Mouse (Mus musculus): ENCODE data around the gene Olfr1263. TPM values are rescaled to one million over a fixed set of nuclear protein-coding genes. Genes with fewer than 3 reads are reported as not detected.

The Olfr1263 gene
- not detected for total RNA-seq (2021)
- long read RNA-seq, experiment 1: 0 reads
- long read RNA-seq, experiment 2: 0 reads

DNA sequence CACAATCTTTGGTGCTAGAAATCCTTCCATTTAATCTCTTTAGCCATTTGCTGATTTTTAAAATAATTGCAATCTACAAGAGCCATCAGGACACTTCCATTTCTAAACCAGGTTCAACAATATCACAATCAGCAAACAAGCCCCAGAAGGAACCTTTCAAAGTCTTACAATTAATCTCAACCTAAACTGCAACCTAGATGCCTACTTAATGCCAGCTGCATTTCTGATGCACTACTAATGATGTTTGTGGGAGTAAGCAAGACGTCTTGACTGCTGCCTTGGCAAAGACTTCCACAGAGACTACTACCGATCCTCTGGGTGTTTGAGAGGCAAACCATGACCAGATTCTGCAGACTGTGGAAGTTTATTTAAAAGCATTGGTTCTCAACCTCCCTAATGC lies at the start of gene Olfr1263:
TSS of gene Olfr1263 (plus strand) at position 301 of the 400 bp plus-strand sequence.
- DNase-seq: no peak
- intact Hi-C loops (cut with DNase I): no loop called here

DNA sequence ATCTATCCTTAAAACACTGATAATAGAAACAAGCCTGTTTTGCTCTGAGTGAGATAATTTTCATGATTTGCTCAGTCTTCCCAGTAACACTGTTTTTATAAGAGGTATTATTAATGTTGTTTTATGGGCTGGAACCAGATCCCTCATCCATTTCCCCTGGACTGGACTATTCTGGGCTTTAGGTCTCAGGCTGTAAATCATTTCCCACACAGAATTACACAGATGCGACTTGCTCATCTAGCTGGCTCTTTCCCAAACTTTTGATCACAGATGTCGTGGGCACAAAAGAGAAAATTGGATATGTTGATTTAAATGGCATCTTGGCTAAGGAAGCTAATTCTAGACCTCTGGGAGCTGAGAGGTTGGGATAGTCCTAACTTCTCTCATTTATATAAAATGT lies 37.7 kb upstream of the Olfr1263 start, which contains the start of gene Olfr1260:
TSS of gene Olfr1260 (plus strand) at position 157 of the 400 bp plus-strand sequence.
- DNase-seq: no peak
- intact Hi-C loops (cut with DNase I): no loop called here

DNA sequence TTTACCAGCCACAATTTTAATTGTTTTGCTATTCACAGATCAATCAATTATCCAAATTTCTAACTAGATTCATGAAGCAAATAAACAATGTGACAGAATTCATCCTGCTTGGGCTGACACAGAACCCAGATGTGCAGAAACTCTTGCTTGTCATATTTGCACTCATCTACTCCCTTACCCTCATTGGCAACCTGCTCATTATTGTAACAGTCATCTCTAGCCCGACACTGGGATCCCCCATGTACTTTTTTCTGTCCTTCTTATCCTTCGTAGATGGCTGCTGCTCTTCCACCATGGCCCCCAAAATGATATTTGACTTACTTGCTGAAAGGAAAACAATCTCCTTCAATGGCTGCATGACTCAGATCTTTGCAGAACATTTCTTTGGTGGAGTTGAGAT lies 34.2 kb upstream of the Olfr1263 start:
- intact Hi-C loops (cut with DNase I): no loop called here
- DNase-seq: no peak

DNA sequence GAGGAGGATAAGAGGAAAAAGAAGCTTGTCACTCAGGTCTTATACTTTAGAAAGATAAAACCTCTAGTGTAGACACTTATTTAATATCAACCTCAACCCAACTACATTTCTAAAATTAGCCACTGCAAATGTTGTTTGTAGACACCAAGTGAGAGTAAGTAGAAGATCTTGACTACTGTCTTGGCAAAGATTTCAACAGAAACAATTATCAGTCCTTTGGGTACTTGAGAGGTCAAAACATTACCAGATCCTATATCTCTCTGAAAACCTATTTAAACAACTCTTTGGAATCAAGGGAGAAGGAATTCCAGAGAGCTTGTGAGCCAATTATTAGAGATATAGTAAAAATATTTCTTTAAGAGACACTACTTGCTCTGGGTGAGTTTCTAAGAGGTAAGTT lies 21.0 kb upstream of the Olfr1263 start, which contains the start of gene Olfr1261:
TSS of gene Olfr1261 (plus strand) at position 301 of the 400 bp plus-strand sequence.
- DNase-seq: no peak
- intact Hi-C loops (cut with DNase I): no loop called here

DNA sequence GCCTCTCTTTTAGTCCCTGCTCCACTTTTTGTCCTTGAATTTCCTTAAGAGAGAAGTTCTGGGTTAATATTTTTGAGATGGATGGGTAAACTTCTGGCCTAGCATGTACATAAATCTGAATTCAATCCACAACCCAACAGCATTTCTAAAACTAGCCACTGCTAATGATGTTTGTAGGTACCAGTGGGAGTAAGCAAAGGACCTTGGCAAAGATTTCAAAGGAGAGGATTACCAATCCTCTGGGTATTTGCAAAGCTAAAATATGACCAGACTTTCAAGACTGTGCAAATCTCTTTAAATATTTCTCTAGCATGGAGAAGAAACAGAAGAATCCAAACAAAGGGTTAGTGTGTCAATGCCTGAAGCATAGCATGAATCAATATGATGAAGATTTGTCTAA lies 12.1 kb upstream of the Olfr1263 start, which contains the start of gene Olfr1262:
TSS of gene Olfr1262 (plus strand) at position 301 of the 400 bp plus-strand sequence.
- no peak for DNase-seq
- intact Hi-C loops (cut with DNase I): no loop called here

DNA sequence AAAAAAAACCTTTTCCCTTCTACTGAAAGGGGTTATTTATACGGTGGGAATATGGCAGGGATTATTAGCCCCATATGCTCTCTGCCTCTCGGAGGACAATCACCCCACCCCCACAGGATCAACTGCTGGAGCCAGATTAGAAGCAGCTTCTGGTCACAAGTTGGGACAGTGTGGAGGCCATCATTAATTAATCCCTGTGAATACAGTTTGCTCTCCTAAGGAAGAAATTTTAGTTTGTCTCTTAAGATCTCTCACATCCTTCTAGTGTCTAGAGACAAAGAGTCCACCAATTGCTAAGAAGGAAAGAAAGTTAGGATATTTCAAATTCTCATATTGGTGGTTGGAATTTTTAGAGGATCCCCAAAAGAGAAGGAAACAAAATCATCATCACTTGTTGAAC lies 13.5 kb downstream of the Olfr1263 start, which contains the start of gene Olfr1264:
TSS of gene Olfr1264 (minus strand) at position 101 of the 400 bp plus-strand sequence.
- no peak for DNase-seq
- intact Hi-C loops (cut with DNase I): no loop called here

DNA sequence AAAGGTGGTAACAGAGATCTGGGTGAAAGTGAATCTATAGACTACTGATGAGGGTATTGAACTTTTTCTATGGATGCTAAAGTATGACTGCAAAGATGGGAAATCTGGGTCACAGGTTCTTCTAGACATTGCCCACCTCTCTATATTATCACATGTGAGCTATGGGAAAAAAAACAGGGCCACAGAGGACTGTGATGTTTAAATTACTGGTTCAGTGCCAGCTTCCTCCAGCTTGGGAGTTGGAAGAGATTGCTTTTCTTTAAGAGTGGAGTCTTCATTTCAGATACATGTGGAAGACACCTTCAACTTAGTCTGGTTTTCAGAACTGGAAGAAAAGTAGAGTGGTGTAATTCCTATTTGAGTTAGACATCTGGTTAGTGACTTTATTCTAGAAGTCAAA lies 23.1 kb downstream of the Olfr1263 start, which contains the start of gene Olfr1265:
TSS of gene Olfr1265 (plus strand) at position 301 of the 400 bp plus-strand sequence.
- no peak for DNase-seq
- intact Hi-C loops (cut with DNase I): no loop called here

DNA sequence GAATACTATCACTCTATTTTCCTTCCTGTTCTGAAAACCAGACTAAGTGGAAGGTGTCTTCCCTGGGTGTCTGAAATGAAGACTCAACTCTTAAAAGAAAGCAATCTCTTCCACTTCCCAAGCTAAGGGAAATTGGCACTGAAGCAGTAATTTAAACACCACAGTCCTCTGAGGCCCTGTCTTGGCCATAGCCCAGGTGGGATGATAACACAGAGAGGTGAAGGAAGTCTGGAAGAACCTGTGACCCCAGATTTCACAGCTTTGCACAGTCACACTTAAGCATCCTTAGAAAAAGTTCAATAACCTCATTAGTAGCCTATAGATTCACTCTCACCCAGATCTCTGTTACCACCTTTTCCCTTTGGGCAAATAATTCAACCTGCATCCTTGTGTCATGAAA lies 51.6 kb downstream of the Olfr1263 start, which contains the start of gene Olfr140:
TSS of gene Olfr140 (minus strand) at position 101 of the 400 bp plus-strand sequence.
- intact Hi-C loops (cut with DNase I): no loop called here
- no peak for DNase-seq

Other genes starting within 250 kb of the Olfr1263 start
- gene Olfr1254, start 218.5 kb upstream of the Olfr1263 start, total RNA-seq (2021): not detected
- gene Olfr1255, start 200.1 kb upstream of the Olfr1263 start, total RNA-seq (2021): not detected
- not detected for gene Olfr1256, start 170.6 kb upstream of the Olfr1263 start, total RNA-seq (2021)
- not detected for gene Olfr48, start 163.9 kb upstream of the Olfr1263 start, total RNA-seq (2021)
- gene Olfr1257, start 133.7 kb upstream of the Olfr1263 start, total RNA-seq (2021): not detected
- gene Olfr1258, start 84.8 kb upstream of the Olfr1263 start, total RNA-seq (2021): not detected
- not detected for gene Olfr1259, start 63.5 kb upstream of the Olfr1263 start, total RNA-seq (2021)
- not detected for gene Olfr1260, start 37.8 kb upstream of the Olfr1263 start, total RNA-seq (2021)
- gene Olfr1261, start 20.9 kb upstream of the Olfr1263 start, total RNA-seq (2021): not detected
- gene Olfr1262, start 12.0 kb upstream of the Olfr1263 start, total RNA-seq (2021): not detected
- not detected for gene Olfr1264, start 13.4 kb downstream of the Olfr1263 start, total RNA-seq (2021)
- not detected for gene Olfr1265, start 23.2 kb downstream of the Olfr1263 start, total RNA-seq (2021)
- not detected for gene Olfr140, start 51.5 kb downstream of the Olfr1263 start, total RNA-seq (2021)
- not detected for gene Olfr1269, start 109.3 kb downstream of the Olfr1263 start, total RNA-seq (2021)
- not detected for gene Olfr32, start 130.2 kb downstream of the Olfr1263 start, total RNA-seq (2021)
- not detected for gene Olfr1270, start 141.0 kb downstream of the Olfr1263 start, total RNA-seq (2021)
- not detected for gene Olfr1506, start 212.4 kb downstream of the Olfr1263 start, total RNA-seq (2021)
- not detected for gene Olfr142, start 245.5 kb downstream of the Olfr1263 start, total RNA-seq (2021)

Measured in gastrocnemius, postnatal 36 days (tissue).